Mouse (Mus musculus) embryonic fibroblast, embryonic 13.5 days (primary cell): ENCODE measurements around the gene Zfp518a. TPM values are rescaled to one million over a fixed set of nuclear protein-coding genes. Genes with fewer than 3 reads are reported as not detected.

Experiments
- H3K27ac ChIP-seq: 2 replicates; pipeline ENCODE4 v1.5.1; 2012; ENCODE audit warnings: low read length, control low read depth, inconsistent platforms; ENCODE audit not compliant: insufficient read depth
- H3K4me1 ChIP-seq: 2 replicates; pipeline ENCODE4 v1.6.1; 2011; ENCODE audit warnings: low read length; ENCODE audit not compliant: control insufficient read depth, insufficient read depth
- H3K4me3 ChIP-seq: 2 replicates; pipeline ENCODE4 v1.5.1; 2011; ENCODE audit warnings: mild to moderate bottlenecking, control low read depth, low read length; ENCODE audit not compliant: insufficient read depth
- CTCF ChIP-seq: IDR thresholded peaks from 2 replicates; pipeline ENCODE4 v1.5.1; 2011; ENCODE audit warnings: mild to moderate bottlenecking, control low read depth, low read length, moderate library complexity, borderline replicate concordance; ENCODE audit not compliant: insufficient read depth
- POLR2A ChIP-seq: IDR thresholded peaks from 2 replicates; pipeline ENCODE4 v1.6.1; 2011; ENCODE audit warnings: low read depth, mild to moderate bottlenecking, control low read depth, low read length, moderate library complexity
- polyA plus RNA-seq: library from polyadenylated mRNA; stranded (reverse); fragments of >200 nt; gene quantifications from 2 replicates; pipeline ENCODE4 v1.2.4, GENCODE M21; 2011; ENCODE audit warnings: low read depth; ENCODE audit not compliant: missing spikeins, insufficient read length

Gene Zfp518a
- polyA plus RNA-seq, 1 experiment, result 16.6 TPM

- H3K27ac ChIP-seq, result 0 out of 2 replicates have a peak overlapping the region, but pooled peaks have one; percentile 66
- H3K4me1 ChIP-seq, result no peaks in the 10 kb centered on the region
- TF ChIP-seq CTCF (no peak), POLR2A (no peak)
- peak overlapping the region; percentile 82 for H3K4me3 ChIP-seq
Observed at GRCm38 (mm10) chr19:40895393-40895703, 843 bp downstream of the Zfp518a start.

- H3K27ac ChIP-seq, result no peak overlapping the region
- H3K4me1 ChIP-seq, result no peaks in the 10 kb centered on the region
- TF ChIP-seq POLR2A, result no peak
- TF ChIP-seq CTCF, result no peak
- H3K4me3 ChIP-seq, result no peak overlapping the region
Observed at GRCm38 (mm10) chr19:40931581-40932369, 37.3 kb downstream of the Zfp518a start.

GRCm38 (mm10) chr19:40935376-40935775 lies 40.9 kb downstream of the Zfp518a start:
- no peak overlapping the region for H3K4me3 ChIP-seq
- no peak overlapping the region for H3K27ac ChIP-seq
- TF ChIP-seq POLR2A (no peak), CTCF (no peak)
- H3K4me1 ChIP-seq, result no peaks in the 10 kb centered on the region

- Histone ChIP-seq H3K4me3 (no peak overlapping the region), H3K4me1 (no peaks in the 10 kb centered on the region), H3K27ac (no peak overlapping the region)
- TF ChIP-seq POLR2A (no peak), CTCF (no peak)
Observed at GRCm38 (mm10) chr19:40936038-40936437, 41.5 kb downstream of the Zfp518a start.

- TF ChIP-seq CTCF (no peak), POLR2A (no peak)
- no peak overlapping the region for H3K4me3 ChIP-seq
- H3K27ac ChIP-seq, result no peak overlapping the region
- H3K4me1 ChIP-seq, result no peaks in the 10 kb centered on the region
Observed at GRCm38 (mm10) chr19:40943552-40943951, 49.0 kb downstream of the Zfp518a start.

GRCm38 (mm10) chr19:40946937-40947577 lies 52.6 kb downstream of the Zfp518a start:
- no peak for TF ChIP-seq POLR2A
- no peak for TF ChIP-seq CTCF
- Histone ChIP-seq H3K4me3 (no peak overlapping the region), H3K27ac (no peak overlapping the region)

DNA sequence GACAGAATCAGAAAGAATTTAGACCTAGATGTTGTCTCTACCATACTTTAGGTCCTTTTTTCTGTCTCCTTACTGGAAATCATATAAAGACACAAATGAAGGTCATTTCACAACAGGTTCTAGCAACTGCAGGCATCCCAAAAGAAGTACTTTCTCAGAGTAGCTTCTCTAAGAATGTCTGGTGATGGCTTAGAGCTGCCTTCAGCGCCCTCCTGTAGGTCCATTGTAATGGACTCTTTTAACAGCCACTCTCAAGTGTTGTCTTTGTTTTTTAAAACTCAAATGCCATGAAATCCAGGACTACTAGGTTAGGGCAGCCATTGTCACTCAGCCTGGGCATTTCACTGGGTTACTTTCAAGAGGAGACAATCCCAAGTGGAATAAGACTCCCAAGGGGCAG lies 64.5 kb downstream of the Zfp518a start:
- H3K4me1 ChIP-seq, result no peaks in the 10 kb centered on the region
- no peak overlapping the region for H3K27ac ChIP-seq
- H3K4me3 ChIP-seq, result no peak overlapping the region
- TF ChIP-seq CTCF (no peak), POLR2A (no peak)

More at GRCm38 (mm10) chr19:40946937-40947577, 52.6 kb downstream of the Zfp518a start:
- H3K4me1 ChIP-seq, result no peaks in the 10 kb centered on the region

GRCm38 (mm10) chr19:40962988-40963387 lies 68.5 kb downstream of the Zfp518a start:
- TF ChIP-seq CTCF, result peak; percentile 64
- no peak for TF ChIP-seq POLR2A
- H3K4me3 ChIP-seq, result no peak overlapping the region
- no peaks in the 10 kb centered on the region for H3K4me1 ChIP-seq
- no peak overlapping the region for H3K27ac ChIP-seq

DNA sequence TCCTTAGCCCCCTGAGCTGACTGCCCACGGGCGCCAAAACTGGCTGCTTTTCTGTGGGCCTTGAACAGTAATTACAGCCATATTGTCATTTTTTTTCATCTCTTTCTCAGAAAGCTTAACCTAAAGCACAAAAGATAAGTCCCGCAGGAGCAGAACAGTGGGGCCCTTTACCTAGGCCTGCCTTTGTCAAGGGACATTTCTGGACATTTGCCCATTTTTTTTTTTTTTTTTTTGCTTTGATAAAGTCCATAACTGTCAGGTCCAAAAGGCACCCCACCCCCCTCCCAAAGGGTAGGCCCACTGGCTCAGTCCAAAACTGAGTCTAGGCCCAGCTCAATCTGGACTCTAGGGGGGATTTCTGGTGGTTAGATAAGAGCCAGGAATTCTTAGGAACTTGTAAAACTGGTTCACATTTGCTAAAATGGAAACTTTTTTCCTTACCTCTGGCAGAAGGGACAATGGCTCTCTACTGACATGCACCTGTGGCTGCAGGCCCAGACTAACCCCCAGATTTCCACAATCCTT lies 69.9 kb downstream of the Zfp518a start:
- H3K4me1 ChIP-seq, result no peaks in the 10 kb centered on the region
- TF ChIP-seq CTCF (no peak), POLR2A (no peak)
- H3K27ac ChIP-seq, result no peak overlapping the region
- no peak overlapping the region for H3K4me3 ChIP-seq
